Mouse (Mus musculus): ENCODE measurements around the gene Zfp978. TPM values are rescaled to one million over a fixed set of nuclear protein-coding genes. Genes with fewer than 3 reads are reported as not detected.
"Not testable (repeated sequence)": the region's sequence is repeated elsewhere in the genome, so short reads cannot be mapped to it uniquely, and the experiment has no call there.

Gene Zfp978
- polyA plus RNA-seq, 1 experiment from 2014 or later: 0.20 TPM

- H3K4me3 ChIP-seq (ENCODE audit: low read depth, low read length); H3K4me1 ChIP-seq (replicated peaks; ENCODE audit: control insufficient read depth, insufficient read depth, low read length); H3K36me3 ChIP-seq (ENCODE audit: control insufficient read depth, insufficient read depth, low read length); H3K9ac ChIP-seq (ENCODE audit: low read length); ATAC-seq (replicated peaks; ENCODE audit: low FRiP score); H3K27me3 ChIP-seq (ENCODE audit: control insufficient read depth, insufficient read depth, low read length); H3K27ac ChIP-seq (ENCODE audit: low read depth, low read length); H3K4me2 ChIP-seq (ENCODE audit: low read depth, low read length, severe bottlenecking): not testable (repeated sequence)
- 66% methylated on average over 3 of the region's 3 CpGs for WGBS
- DNase-seq (ENCODE audit: low spot score): peak; percentile 31
- H3K9me3 ChIP-seq (ENCODE audit: control insufficient read depth, low read length): peaks cover 52% of the 10 kb centered on the region
Measured at GRCm38 (mm10) chr4:147340236-147340635, 20.9 kb upstream of the Zfp978 start.

DNA sequence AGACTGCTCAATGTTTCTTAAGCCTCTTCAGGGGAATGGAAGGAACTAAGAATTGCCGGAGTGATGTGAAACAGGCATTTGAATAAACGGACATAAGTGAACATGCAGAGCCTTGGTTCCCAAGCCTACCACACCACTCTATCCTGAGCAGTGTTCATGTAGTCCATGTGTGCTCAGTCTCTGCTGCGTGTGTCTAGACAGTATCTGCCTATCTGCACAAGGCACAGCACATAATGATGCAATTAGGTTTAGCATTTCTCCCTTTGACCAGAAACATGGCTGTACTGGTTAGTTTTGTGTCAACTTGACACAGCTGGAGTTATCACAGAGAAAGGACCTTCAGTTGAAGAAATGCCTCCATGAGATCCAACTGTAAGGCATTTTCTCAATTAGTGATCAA is 20.2 kb upstream of the Zfp978 start:
- DNase-seq (ENCODE audit: low spot score): peak; percentile 49
- 90% methylated on average over 3 of the region's 3 CpGs for WGBS
- not testable (repeated sequence) for ATAC-seq (replicated peaks; ENCODE audit: low FRiP score)

DNA sequence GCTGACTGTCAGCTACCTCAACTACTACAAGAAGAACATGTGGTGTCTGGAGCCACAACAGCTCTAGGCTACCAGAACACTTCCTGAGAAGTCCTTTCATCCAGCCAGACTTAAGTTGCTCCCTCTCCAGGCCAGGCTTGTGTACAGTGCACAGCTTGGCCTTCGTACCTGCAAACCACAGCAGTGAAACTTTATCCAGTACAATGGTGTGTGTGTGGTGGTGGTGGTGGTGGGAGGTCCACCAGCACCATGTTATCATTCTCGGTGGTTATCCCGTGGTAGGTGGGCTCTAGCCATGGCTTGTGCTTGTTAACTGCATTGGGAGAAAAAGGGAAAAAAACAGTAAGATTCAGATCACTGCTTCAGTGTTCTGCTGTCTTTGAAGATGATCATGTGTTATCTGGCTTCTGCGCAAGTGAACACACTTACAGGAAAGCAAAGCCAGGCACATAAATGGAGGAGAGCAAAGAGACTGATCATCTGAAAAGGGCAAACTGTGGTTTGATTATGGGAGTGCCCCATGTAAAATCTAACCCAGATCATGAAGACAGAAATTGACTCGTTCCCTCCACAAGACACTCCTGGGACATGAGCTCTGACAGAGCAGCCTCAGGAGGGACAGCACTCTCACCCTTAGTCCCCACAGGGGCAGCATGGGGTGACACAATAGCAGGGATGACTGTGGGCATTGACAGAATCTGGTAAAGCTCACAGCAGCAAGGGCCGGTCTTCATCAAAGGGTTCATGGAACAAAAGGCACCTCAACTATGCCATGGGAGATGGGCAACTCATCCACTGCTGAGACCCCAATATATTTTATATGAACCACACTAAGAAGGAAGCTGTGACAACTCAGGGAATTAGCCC is 17.8 kb upstream of the Zfp978 start:
- 82% methylated on average over 6 of the region's 6 CpGs for WGBS
- peaks cover 43% of the 10 kb centered on the region for H3K9me3 ChIP-seq (ENCODE audit: control insufficient read depth, low read length)
- H3K27ac ChIP-seq (ENCODE audit: low read depth, low read length); H3K27me3 ChIP-seq (ENCODE audit: control insufficient read depth, insufficient read depth, low read length); H3K4me1 ChIP-seq (replicated peaks; ENCODE audit: control insufficient read depth, insufficient read depth, low read length); H3K4me3 ChIP-seq (ENCODE audit: low read depth, low read length); H3K9ac ChIP-seq (ENCODE audit: low read length); H3K4me2 ChIP-seq (ENCODE audit: low read depth, low read length, severe bottlenecking); H3K36me3 ChIP-seq (ENCODE audit: control insufficient read depth, insufficient read depth, low read length): not testable (repeated sequence)
- ATAC-seq (replicated peaks; ENCODE audit: low FRiP score) (peak; percentile 89), DNase-seq (ENCODE audit: low spot score) (peak; percentile 62)

More for the DNA sequence above, 20.2 kb upstream of the Zfp978 start:
- not testable (repeated sequence) for H3K36me3 ChIP-seq (ENCODE audit: control insufficient read depth, insufficient read depth, low read length); H3K4me1 ChIP-seq (replicated peaks; ENCODE audit: control insufficient read depth, insufficient read depth, low read length); H3K27me3 ChIP-seq (ENCODE audit: control insufficient read depth, insufficient read depth, low read length); H3K27ac ChIP-seq (ENCODE audit: low read depth, low read length); H3K4me3 ChIP-seq (ENCODE audit: low read depth, low read length); H3K4me2 ChIP-seq (ENCODE audit: low read depth, low read length, severe bottlenecking); H3K9ac ChIP-seq (ENCODE audit: low read length)
- H3K9me3 ChIP-seq (ENCODE audit: control insufficient read depth, low read length): peaks cover 48% of the 10 kb centered on the region

DNA sequence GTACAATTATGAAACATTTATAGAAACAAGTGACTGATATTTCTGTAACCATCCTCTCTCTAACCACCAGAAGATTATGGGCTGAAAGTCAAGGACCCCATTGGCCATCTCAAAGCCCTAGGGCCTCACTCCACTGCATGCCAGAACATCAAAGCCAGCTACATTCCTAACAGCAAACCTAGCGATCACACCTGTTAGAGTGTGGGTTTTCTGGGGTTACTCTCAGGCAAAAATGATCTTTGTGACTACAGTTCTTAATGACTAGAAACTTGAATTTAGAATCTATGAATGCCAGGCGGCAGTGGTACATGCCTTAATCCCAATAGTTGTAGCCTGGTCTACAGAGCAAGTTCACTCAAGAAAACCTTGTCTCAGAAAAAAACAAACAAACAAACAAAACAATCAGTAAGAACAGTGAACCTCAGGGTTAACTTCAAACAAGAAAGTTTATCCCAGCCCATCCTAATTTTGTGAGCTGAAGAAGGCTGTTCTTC is 16.0 kb upstream of the Zfp978 start:
- H3K4me3 ChIP-seq (ENCODE audit: low read depth, low read length); H3K9ac ChIP-seq (ENCODE audit: low read length); H3K27ac ChIP-seq (ENCODE audit: low read depth, low read length); H3K27me3 ChIP-seq (ENCODE audit: control insufficient read depth, insufficient read depth, low read length); H3K4me2 ChIP-seq (ENCODE audit: low read depth, low read length, severe bottlenecking); H3K36me3 ChIP-seq (ENCODE audit: control insufficient read depth, insufficient read depth, low read length); ATAC-seq (replicated peaks; ENCODE audit: low FRiP score); H3K4me1 ChIP-seq (replicated peaks; ENCODE audit: control insufficient read depth, insufficient read depth, low read length): not testable (repeated sequence)
- DNase-seq (ENCODE audit: low spot score): peak; percentile 29
- peaks cover 42% of the 10 kb centered on the region for H3K9me3 ChIP-seq (ENCODE audit: control insufficient read depth, low read length)
- WGBS: 86% methylated on average over 2 of the region's 2 CpGs

DNA sequence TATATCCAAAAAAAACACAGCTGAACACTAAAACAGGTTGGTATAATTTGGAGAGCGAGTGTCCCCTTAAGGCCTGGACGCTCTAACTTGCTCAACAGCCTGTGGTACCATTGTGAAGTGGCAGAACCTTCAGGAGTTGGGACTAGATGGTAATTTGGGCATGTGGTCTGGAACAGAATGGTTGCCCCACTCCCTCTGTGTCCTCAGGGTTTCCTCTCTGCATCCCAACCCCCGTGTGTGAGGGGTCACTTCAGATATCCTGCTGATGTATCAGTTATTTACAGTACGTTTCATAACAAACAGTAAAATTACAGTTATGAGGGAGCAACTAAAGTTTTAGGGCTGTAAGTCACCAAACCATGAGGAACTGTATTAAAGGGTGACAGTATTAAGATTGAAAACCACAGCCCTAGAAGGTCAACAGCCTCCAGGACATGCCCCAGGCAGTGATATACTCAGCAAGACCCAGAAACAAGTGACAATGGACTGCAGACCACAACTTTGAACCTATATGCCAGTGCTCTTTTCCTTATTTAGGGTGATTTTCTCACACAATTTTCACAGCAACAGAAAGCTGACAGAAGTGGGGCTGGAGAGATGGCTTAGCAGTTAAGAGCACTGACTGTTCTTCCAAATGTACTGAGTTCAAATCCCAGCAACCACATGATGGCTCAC is 14.6 kb upstream of the Zfp978 start:
- H3K9me3 ChIP-seq (ENCODE audit: control insufficient read depth, low read length): peaks cover 46% of the 10 kb centered on the region
- H3K36me3 ChIP-seq (ENCODE audit: control insufficient read depth, insufficient read depth, low read length); H3K27ac ChIP-seq (ENCODE audit: low read depth, low read length); H3K4me2 ChIP-seq (ENCODE audit: low read depth, low read length, severe bottlenecking); H3K9ac ChIP-seq (ENCODE audit: low read length); H3K27me3 ChIP-seq (ENCODE audit: control insufficient read depth, insufficient read depth, low read length); H3K4me1 ChIP-seq (replicated peaks; ENCODE audit: control insufficient read depth, insufficient read depth, low read length); ATAC-seq (replicated peaks; ENCODE audit: low FRiP score); H3K4me3 ChIP-seq (ENCODE audit: low read depth, low read length): not testable (repeated sequence)
- peak; percentile 18 for DNase-seq (ENCODE audit: low spot score)
- WGBS: 76% methylated on average over 4 of the region's 4 CpGs

- WGBS: 61% methylated on average over 4 of the region's 4 CpGs
- peaks cover 46% of the 10 kb centered on the region for H3K9me3 ChIP-seq (ENCODE audit: control insufficient read depth, low read length)
Measured at GRCm38 (mm10) chr4:147347300-147347699, 13.8 kb upstream of the Zfp978 start.

DNA sequence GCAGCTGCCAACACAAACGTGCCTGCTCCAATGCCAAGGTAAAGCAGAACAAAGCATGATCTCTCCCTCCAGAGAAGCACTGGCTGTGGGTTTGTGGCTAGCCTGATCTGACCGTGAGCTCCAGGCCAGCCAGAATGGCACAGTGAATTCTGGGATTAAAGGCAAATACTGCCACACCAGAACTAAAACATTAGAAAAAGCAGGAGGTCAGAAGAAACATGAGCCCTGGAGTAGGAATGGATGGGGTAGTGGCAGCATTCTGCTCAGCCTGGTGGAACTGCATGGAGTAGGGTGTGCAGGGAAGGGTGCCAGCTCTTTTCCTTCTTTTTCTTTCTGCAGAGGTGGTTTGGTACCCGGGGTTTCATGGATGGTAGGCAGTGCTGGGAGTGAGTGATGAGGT is 13.2 kb upstream of the Zfp978 start:
- DNase-seq (ENCODE audit: low spot score); H3K4me1 ChIP-seq (replicated peaks; ENCODE audit: control insufficient read depth, insufficient read depth, low read length); H3K27ac ChIP-seq (ENCODE audit: low read depth, low read length); H3K27me3 ChIP-seq (ENCODE audit: control insufficient read depth, insufficient read depth, low read length); H3K4me2 ChIP-seq (ENCODE audit: low read depth, low read length, severe bottlenecking); ATAC-seq (replicated peaks; ENCODE audit: low FRiP score); H3K4me3 ChIP-seq (ENCODE audit: low read depth, low read length); H3K36me3 ChIP-seq (ENCODE audit: control insufficient read depth, insufficient read depth, low read length); H3K9ac ChIP-seq (ENCODE audit: low read length): not testable (repeated sequence)
- WGBS: 86% methylated on average over 1 of the region's 3 CpGs
- peaks cover 45% of the 10 kb centered on the region for H3K9me3 ChIP-seq (ENCODE audit: control insufficient read depth, low read length)

More at GRCm38 (mm10) chr4:147347300-147347699, 13.8 kb upstream of the Zfp978 start:
- H3K4me1 ChIP-seq (replicated peaks; ENCODE audit: control insufficient read depth, insufficient read depth, low read length); ATAC-seq (replicated peaks; ENCODE audit: low FRiP score); H3K9ac ChIP-seq (ENCODE audit: low read length); H3K27me3 ChIP-seq (ENCODE audit: control insufficient read depth, insufficient read depth, low read length); H3K27ac ChIP-seq (ENCODE audit: low read depth, low read length); H3K4me2 ChIP-seq (ENCODE audit: low read depth, low read length, severe bottlenecking); H3K36me3 ChIP-seq (ENCODE audit: control insufficient read depth, insufficient read depth, low read length); H3K4me3 ChIP-seq (ENCODE audit: low read depth, low read length): not testable (repeated sequence)
- DNase-seq (ENCODE audit: low spot score): peak; percentile 45

GRCm38 (mm10) chr4:147348401-147348800 is 12.7 kb upstream of the Zfp978 start:
- not testable (repeated sequence) for H3K4me1 ChIP-seq (replicated peaks; ENCODE audit: control insufficient read depth, insufficient read depth, low read length); ATAC-seq (replicated peaks; ENCODE audit: low FRiP score); H3K4me2 ChIP-seq (ENCODE audit: low read depth, low read length, severe bottlenecking); H3K27ac ChIP-seq (ENCODE audit: low read depth, low read length); H3K27me3 ChIP-seq (ENCODE audit: control insufficient read depth, insufficient read depth, low read length); H3K36me3 ChIP-seq (ENCODE audit: control insufficient read depth, insufficient read depth, low read length); H3K4me3 ChIP-seq (ENCODE audit: low read depth, low read length); DNase-seq (ENCODE audit: low spot score); H3K9ac ChIP-seq (ENCODE audit: low read length)
- H3K9me3 ChIP-seq (ENCODE audit: control insufficient read depth, low read length): peaks cover 40% of the 10 kb centered on the region
- 79% methylated on average over 2 of the region's 2 CpGs for WGBS

All from forebrain, embryonic 11.5 days (tissue).